Mouse (Mus musculus) megakaryocyte-erythroid progenitor cell, adult 5-6 weeks (primary cell): ENCODE data around the gene Glycam1. TPM values are rescaled to one million over a fixed set of nuclear protein-coding genes. Genes with fewer than 3 reads are reported as not detected.
"Not testable (repeated sequence)": the region's sequence is repeated elsewhere in the genome, so short reads cannot be mapped to it uniquely, and the experiment has no call there.

Experiments
- ATAC-seq: replicated peaks from 2 replicates; pipeline ENCODE4 v1.8.0; 2016; ENCODE audit warnings: mild to moderate bottlenecking, inconsistent platforms; ENCODE audit not compliant: severe bottlenecking, poor library complexity, low FRiP score, low TSS enrichment
- total RNA-seq, 2 experiments: library from RNA; stranded (forward) in 1 of 2; stranded (reverse) in 1 of 2; fragments of 200-1000, 215-1000 nt in 1 of 2; fragments of >200 nt in 1 of 2; fragmentation: Nextera tagmentation in 1 of 2; gene quantifications; 2 replicates each; pipeline ENCODE4 v1.2.3; 2014 to 2017

Glycam1 gene
- total RNA-seq (2014; fragmentation: Nextera tagmentation) (not detected in 2 replicates), total RNA-seq (2017) (not detected in 2 replicates)

DNA sequence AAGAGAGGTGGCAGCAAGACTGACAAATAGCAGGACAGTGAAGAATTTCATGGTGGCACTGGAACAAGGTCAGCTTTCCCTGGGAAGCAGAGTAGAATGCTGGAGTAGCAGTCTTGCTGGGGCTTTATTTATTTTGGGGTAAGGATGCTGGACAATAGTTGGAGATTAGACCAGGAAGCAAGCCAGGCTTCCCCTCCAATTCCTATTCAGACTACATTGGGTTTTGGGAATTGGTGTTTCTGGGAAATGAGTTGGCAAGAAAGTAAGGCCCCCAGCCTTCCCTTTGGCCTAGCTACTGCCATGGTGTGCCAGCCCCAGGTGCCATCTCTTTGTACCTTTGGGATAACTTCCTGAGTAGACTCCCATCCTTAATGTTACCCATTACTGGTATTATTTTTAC lies at the start of gene Glycam1:
TSS of gene Glycam1 (minus strand) at position 101 of the 400 bp plus-strand sequence.
- no peak for ATAC-seq

DNA sequence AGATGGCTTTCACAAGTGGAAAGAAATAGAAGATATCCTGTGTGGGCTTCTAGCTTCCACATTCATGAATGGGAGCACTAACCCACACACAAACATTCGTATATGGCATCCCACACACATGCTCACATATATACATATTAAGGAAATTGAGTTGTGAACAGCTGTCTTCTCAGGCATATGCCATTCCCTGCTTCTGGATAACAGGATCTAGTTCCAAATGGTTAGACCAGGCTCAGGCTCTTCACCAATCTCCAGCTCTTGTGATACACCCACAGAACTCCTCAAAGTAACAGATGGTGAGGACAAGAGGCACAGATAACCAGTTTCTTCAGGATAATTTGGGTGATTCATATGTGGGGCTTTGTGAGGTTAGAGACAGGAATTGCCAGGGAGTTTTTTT lies 39.6 kb upstream of the Glycam1 start:
- ATAC-seq = no peak

DNA sequence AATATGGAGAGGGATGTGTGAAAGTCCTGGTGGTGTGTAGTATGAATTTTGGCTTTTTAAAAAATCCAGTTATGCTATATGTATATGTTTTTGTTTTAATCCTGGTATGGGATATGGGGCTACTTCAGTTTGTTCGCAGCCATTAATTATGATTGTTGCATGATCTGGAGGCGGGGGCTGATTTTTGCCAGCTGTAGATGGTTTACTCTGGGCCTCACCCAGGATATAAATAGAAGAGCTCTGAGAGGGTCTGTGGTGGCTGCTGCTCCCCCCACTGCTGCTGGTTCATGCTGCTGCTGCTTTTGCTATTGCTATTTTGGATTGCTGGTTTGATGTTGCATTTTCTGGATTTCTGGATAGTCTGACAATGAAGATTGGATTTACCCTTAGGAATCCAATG lies 25.9 kb upstream of the Glycam1 start:
- no peak for ATAC-seq

DNA sequence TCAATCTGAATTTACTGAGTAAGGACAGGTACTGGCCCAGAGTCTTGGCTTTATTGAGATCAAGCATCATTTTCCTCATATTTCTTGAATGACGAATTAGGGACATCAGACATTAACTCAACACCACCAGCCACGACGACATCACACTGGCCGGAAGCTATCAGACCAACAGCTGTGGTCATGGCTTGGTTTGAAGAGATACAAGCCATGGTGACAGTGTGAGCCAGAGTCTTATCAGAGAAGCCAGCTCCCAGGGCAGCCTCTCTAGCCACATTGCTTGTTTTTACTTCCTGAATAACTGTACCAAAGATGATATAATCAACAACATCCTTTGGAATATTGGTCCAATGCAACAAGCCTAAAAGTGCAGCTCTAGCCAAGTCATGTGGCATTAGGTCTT lies 22.9 kb upstream of the Glycam1 start:
- ATAC-seq = not testable (repeated sequence)

DNA sequence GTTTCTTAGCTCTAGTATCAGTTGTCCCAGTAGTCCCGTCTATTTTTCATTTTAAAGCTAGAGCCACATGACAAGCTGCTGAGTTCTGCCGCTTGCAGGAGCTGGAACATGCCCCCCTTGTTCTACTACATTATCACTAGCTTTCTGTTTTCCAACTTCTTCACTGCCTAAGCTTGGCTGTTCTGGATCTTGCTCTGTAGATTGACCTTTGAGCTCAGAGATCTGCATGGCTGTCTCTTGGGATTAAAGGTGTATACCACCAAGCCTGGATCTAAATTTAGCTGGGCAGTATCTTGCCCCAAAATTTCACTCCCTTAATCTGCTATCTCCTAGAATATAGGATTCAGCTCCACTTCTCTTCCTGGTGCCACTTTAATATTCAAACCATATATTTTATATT lies 21.0 kb upstream of the Glycam1 start:
- ATAC-seq = no peak

DNA sequence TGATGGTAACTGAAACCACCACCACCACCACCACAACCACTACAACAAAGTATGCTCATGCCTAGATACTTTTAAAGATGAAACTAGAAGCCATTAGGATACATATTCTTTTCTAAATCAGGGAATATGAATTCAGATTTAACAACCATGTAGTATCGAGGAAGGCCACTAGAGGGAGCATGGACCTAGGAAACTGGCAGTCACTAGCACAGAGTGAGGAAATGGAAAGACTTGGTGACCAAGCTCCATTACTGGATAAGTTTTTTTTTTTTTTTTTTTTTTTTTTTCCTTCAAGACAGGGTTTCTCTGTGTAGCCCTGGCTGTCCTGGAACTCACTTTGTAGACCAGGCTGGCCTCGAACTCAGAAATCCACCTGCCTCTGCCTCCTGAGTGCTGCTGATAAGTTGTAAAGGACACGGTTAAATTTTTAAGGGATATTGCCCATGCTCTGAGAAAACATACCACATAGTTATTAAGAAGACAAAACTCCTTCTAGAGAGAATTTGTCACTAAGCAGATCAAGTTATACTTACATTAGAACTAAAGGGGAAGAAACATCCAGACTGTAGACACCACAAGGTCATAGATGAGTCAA lies 12.7 kb downstream of the Glycam1 start:
- peak; percentile 84 for ATAC-seq

DNA sequence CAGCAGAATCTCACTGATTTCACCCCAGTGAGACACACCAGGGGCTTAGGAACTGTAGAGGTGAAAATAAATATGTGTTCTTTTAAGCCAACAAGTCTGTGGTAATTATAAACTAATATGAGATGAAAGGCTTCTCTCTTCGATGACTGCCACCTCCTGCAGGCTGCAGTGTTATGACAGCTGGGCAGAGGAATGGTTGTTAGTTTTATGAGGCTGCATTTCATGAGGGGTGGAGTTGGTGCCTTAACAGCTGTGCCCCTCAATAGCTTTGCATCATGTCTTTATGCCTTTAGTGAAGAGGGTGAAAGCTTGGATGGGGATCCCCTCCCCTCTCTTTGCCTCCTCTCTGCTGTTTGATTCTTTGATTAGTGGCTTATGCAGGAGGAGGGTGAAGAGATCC lies 13.8 kb downstream of the Glycam1 start:
- no peak for ATAC-seq

DNA sequence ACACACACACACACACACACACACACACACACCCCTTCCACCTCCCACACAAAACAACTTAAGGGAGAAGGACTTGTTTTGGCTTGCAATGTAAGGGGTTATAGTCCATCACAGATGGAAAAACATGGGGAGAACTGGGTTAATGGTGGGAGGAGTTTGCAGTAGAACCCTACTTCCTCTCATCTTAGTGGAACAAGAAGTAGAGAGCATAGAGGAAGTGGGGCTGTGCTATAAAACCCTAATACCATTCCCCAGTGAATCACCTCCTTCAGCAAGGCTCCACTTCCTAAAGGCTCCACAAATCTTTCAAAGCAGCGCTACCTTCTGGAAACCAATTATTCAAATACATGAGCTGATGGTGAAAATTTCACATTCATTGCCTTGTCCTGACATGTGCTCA lies 15.4 kb downstream of the Glycam1 start:
- no peak for ATAC-seq

DNA sequence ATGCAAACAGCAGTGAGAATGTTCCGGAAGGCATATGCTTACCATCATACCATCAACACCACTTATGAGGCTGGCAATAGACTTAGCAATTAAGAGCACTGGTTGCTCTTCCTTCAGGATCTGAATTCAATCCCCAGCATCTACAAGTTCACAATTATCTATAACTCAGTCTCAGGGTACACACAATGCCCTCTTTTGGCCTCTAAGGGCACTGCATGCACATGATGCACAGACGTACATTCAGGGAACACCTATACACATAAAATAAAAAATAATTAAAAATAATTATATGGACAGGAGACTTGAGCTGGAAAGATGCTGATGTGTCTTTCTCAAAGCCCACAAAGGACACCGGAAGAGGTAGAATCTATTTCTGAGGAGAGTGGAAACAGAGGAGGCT lies 16.9 kb downstream of the Glycam1 start:
- ATAC-seq = no peak

DNA sequence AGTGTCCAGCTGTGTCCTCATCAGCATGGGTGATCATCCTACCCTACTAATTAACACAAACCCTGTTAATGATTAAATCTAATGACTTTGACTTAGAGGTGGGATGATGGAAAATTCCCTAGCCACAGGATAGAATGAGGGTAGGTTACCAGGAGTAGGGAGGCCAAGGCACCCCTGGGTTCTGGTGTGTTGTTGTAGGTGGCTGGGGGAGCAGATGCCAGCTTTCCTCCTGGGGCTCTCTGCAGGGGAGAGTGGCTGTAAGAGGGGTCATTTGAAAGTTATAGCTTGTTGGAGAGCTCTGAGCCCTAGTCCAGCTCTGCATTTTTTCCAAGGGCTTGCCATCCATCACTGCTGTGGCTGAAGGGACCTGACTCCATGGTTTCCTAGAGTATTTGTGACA lies 22.4 kb downstream of the Glycam1 start:
- ATAC-seq = no peak

DNA sequence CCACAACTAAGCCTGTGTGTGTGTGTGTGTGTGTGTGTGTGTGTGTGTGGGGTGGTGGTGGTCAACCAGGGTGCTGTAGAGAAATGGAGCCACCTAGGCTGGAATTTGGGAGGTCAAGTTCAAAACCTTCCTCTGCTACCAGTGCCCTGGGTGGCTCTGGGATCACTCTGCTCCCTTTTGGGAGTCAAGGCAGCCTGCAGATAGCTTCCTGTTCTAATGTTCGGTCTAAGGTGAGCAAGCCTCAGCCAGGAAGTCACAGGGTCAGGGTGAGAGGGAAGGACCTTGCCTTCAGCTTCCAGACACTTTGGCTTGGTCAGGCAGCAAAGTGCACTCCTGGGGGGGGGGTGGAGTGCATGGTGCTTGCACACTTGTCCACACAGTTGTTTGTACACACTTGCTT lies 24.2 kb downstream of the Glycam1 start:
- no peak for ATAC-seq

DNA sequence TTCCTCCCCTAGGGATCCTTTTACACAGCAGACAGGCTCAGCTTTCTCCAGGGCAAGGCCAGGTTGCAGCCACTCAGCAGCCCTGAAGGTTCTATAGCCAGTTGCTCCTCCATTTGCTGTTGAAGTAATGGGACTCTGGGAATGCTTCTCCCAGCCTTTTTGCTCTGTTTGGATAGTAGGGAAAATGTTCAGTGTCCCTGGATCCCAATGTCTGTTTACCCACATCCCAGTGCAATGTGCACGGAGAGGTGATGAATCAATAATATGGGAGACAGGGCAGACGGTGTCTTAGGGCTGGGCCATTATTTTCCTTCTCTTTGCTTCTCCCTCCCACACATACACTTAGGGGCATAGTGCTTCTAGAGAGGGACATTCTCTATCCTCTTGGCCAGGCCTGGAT lies 25.6 kb downstream of the Glycam1 start:
- no peak for ATAC-seq

DNA sequence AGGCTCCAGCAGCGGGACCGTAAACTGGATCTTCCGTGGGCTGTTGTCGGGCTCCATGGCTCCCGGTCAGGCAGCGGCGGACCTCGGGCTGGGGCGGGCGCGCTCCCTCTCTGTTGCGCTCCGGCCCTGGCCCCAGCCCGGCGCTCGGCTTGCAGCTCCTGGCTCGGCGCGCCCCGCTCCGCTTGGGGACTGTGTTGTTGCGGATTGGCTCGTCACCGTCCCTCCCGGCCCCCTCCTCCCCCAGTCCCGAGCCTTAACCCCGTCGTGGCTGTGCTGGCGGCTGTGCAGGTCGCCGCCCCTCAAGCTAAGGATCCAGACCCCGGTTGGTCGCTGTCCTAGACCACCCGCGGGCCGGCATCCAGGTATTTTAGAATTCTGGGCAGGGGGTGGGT lies 27.1 kb downstream of the Glycam1 start, which contains the start of gene Ppp1r1a:
TSS of gene Ppp1r1a (minus strand) at position 182 of the 392 bp plus-strand sequence.
- ATAC-seq = no peak

DNA sequence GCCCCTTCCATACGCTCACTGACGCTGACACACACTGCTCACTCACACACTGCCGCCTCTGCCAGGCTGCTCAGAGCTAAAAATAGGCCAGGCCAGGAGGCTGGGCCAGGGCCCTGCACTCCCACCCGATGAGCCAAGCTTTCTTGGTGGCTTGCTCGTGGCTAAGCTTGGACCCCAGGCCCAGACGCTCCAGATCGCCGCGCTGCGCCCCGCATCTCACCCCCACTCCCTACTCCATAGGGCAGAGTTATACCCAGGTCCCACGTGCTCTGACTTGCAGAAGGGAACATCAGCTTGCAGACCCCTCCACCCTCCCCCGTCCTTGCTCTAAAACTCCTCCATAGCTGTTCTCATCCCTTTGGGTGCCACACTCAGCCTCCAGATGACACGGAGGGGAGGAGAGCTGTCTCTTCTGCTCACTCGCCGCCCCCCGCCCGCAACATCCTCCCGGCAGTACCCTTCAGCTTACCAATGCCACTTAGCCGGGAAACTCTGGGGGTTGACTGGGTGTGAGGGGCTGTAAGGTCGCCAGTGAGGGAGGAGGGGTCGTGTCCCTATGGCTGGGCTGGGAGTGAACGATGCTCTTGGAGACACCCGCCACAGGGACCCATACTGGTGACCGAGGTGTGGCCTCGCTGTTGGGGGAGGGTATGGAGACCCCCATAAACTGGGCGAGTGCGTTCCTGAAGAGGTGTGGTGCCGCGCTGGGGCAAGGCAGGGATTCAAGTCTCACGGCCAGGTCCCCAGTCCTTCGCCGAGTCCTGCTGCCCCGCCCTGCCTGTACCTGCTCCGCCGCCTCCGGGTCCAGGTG lies 27.7 kb downstream of the Glycam1 start:
- ATAC-seq = no peak

DNA sequence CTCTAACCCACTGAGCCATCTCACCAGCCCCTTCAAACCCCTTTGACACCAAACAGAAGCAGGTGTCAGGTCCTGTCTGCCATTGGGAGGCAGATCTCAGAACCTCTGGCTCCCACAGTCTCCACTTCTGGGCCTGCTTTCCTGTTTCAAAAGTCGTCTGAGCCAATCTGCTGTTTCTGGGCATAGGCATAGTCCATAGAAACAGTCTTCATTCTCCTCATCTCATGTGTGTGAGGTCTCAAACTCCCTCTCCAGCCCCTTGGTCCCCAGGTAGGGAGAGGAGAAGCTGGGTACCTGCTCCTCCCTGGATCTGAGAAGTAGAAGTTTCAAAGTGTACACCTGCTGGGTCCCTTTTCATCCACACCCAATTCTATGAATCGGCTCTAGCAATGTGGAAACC lies 28.4 kb downstream of the Glycam1 start:
- ATAC-seq = no peak

DNA sequence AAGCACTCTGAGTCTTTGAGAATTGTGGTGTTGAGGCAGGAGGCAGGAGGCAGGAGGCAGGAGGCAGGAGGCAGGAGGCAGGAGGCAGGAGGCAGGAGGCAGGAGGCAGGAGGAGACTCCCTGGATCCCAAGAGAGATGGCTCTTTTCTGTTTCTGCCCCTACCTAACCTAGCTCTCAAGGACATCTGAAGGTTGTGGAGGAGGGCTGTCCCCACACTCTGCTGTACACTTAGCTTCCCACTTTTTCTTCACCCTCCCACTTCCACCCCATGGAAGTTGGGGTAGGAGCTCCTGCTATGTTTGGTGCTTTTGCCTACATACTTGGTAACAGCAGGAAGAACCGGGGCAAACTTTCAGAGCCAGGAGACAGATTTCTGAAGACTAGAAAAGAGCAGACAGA lies 29.1 kb downstream of the Glycam1 start:
- no peak for ATAC-seq

DNA sequence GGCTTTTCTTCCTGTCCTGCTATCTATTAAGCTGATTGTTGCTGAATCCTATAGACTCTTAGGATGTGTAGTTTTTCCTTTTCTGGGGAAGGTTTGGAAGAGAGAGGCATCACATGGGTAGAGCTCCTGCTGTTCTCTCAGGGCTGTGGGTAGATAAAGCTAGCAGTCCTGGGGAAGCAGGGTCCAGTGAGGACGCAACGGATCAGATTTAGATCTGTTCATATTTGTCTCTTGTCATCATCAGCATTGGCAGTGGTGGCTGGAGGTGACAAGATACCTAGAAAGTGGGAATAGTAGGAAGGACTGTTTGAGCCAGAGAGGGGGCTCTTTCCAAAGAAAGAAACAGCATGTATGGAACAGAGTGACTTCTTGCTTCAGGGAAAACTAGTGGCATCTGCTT lies 29.9 kb downstream of the Glycam1 start:
- ATAC-seq = no peak

DNA sequence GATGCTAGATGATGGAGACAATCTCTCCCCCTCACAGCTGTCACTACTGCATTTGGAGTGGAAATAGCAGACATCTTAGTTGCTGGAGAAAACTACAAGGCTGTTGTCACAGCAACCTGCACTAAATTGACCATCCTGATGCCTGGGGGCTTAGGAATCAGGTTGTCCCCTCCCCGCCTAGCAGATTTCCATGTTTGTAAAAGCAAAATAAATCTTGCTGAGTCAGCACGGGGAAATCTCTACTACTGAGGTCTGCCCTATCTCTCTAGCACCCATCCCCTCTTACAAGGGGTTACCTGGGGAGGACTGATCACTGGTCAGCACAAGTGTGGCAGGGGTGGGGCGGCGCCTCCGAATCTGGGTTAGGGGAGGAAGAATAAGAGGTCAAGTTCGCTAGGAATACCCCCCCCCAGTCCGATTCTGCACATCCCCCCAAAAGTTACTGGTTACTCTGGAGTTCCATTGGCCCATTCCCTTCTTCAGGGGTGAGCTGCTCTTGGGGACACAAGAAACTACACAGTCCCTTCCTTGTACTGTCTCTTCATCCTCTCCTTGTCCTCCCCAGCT lies 30.7 kb downstream of the Glycam1 start:
- no peak for ATAC-seq

DNA sequence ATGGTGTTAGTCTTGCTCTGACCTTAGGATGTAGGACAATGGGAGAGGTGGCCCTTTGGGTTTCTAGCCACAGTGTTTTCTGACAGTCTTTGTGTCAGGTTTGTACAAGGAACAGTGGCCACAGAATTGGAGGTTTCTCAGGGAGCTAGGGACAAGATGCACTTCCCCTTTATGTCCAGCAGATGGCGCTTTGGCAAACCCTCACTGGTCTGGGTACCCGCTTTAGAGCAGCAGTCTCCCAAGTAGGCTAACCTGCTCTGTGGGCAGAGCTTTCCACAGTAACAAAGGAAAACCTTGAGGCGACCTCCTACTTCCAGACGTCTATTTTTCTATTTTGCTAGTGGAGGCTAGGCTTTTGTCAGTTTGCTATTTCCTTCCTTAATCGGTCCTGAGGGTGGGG lies 34.5 kb downstream of the Glycam1 start:
- peak; percentile 82 for ATAC-seq

DNA sequence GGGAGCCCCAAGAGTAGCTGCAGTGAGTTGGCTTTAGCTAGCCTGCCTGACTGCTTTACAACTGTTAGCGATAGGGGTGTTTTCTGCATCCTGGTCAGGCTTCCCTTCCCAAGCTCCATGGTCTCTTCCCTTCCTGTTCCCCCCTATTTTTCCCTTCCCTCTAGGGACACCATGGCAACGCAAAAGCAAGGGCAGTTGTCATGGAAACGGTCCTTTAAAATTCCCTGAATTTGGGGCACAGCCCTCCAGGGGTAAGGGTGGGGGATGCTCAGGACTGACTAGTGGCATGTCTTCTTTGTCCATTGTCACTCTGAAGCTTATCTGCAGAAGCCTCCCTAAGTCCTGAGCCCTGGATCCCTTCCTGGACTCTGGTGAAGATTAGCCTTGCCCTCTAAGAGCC lies 41.7 kb downstream of the Glycam1 start:
- no peak for ATAC-seq
